Mouse (Mus musculus) thymus, adult 2 months (tissue): ENCODE results near the gene Smim10l2a.

Experiments
- CTCF ChIP-seq: fragments of 200-500 bp; IDR thresholded peaks from 2 replicates; pipeline ENCODE4 v1.5.1; 2012; ENCODE audit warnings: mild to moderate bottlenecking, control low read depth, low read length, moderate library complexity, borderline replicate concordance; ENCODE audit not compliant: control insufficient read depth, poor library complexity, insufficient read depth; ENCODE audit errors: extremely low read depth
- POLR2A ChIP-seq: fragments of 200-500 bp; IDR thresholded peaks from 2 replicates; pipeline ENCODE4 v1.6.1; 2012; ENCODE audit warnings: mild to moderate bottlenecking, low read length, control low read depth, moderate library complexity; ENCODE audit not compliant: control insufficient read depth, poor library complexity, insufficient read depth; ENCODE audit errors: extremely low read depth

DNA sequence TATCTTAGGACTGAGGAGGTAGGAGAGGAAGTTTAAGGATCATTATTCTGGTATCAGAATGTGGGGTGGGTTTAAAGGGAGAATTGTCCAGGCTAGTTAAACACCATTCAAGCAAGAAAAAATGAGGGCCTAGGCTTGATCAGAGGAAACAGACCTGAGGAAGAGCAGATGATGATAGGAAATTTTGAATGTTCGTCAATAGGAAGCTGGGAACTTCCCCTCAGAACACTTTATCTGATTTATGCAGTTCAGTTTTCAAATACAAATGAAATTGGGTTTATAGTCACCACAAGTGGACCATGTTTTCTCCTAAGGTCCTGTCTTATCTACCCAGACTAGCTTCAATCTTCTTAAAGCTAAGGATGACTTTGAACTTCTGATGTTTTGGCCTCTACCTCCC is 31.1 kb downstream of the Smim10l2a start:
- TF ChIP-seq POLR2A (no peak), CTCF (no peak)
